ENCODE assay signal across 8 mouse cellular contexts in the genomic region with DNA sequence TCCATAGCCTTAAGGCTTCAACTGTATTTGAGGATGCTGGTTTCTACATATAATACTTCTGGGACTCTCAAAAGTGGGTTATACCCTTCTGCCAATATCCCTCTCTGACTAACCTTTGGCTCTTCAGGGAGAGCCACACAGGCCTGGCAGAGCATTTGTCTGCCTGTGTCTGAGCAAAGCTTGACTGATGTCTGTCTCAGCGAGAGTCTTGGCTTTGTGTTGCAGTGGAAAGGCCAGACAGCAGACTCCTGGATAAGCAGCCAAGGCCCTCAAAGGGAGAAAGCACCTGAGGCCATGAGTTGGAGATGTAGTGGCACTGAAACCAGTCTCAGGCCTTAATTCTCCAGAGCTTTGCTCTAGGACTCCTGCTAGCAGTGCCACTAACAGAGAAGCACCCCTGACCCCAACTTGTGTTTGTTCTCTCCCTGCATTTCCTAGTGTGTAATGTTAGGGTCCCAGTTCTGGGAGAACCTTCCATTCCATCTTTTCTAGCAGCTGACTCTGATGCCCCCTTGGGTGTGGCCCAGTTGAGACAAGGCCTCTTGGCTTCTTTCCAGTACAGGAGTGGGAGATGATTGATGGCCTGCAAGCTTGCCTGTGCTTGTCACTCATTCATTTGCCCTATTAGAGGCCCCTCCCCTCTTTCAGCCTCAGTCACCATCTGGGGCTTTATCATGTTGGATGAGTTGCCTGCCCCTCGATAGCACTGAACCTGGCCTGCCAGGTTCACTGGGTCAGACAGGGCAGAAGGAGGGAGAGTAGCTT. TPM values are rescaled to one million over a fixed set of nuclear protein-coding genes. Genes with fewer than 3 reads are reported as not detected.
DNase-seq lines count a peak whose midpoint lies in the region; ATAC-seq lines count a peak whose summit lies in the region.

No protein-coding gene starts in this region.

- WGBS in heart, embryonic 12.5 days, result 50% methylated on average over 2 of the region's 2 CpGs
- WGBS in forebrain, embryonic 16.5 days, result 21% methylated on average over 2 of the region's 2 CpGs
- WGBS in midbrain, embryonic 14.5 days, result 18% methylated on average over 2 of the region's 2 CpGs

- peak overlapping the region; percentile 59; the same call in 1 of the 2 replicates for H3K4me3 ChIP-seq in heart, embryonic 12.5 days
- peak overlapping the region; percentile 48 for H3K4me3 ChIP-seq in forebrain, embryonic 16.5 days (replicated peaks; ENCODE audit: low read length)
- peak overlapping the region; percentile 51 for H3K4me3 ChIP-seq in midbrain, embryonic 14.5 days (replicated peaks; ENCODE audit: low read depth, low read length)

- H3K27me3 ChIP-seq in heart, embryonic 12.5 days (replicated peaks), result no peaks in the 10 kb centered on the region
- no peaks in the 10 kb centered on the region for H3K27me3 ChIP-seq in forebrain, embryonic 16.5 days (replicated peaks; ENCODE audit: control insufficient read depth, insufficient read depth, low read length)
- H3K27me3 ChIP-seq in midbrain, embryonic 14.5 days (ENCODE audit: control insufficient read depth, insufficient read depth, low read length), result no peaks in the 10 kb centered on the region

- H3K4me2 ChIP-seq in heart, embryonic 12.5 days, result peak overlapping the region; percentile 86
- peak overlapping the region; percentile 71 for H3K4me2 ChIP-seq in forebrain, embryonic 16.5 days (ENCODE audit: low read length)
- peak overlapping the region; percentile 73 for H3K4me2 ChIP-seq in midbrain, embryonic 14.5 days (ENCODE audit: low read length)

- DNase-seq in heart, postnatal 25 days (ENCODE audit: low spot score), result no peak
- DNase-seq in brain, adult 2 months (ENCODE audit: low read depth, low spot score), result peak; percentile 70
- DNase-seq in midbrain, embryonic 14.5 days, result peak; percentile 3
- no peak for DNase-seq in gastrocnemius, postnatal 14 days
- no peak for DNase-seq in frontal cortex, adult 2 months (ENCODE audit: extremely low spot score in 1 of 2, low spot score in 1 of 2)
- DNase-seq in testis, postnatal 10 days (ENCODE audit: low spot score), result no peak

- intact Hi-C loops in heart, postnatal 25 days (cut with DNase I), result no loop called here
- intact Hi-C loops in gastrocnemius, postnatal 14 days (cut with DNase I; ENCODE audit: low total_unique reads), result no loop called here

- H3K4me1 ChIP-seq in heart, embryonic 12.5 days (replicated peaks), result peaks cover 20% of the 10 kb centered on the region
- peaks cover 35% of the 10 kb centered on the region for H3K4me1 ChIP-seq in forebrain, embryonic 16.5 days (replicated peaks; ENCODE audit: control insufficient read depth, insufficient read depth, low read length)
- H3K4me1 ChIP-seq in midbrain, embryonic 14.5 days (ENCODE audit: control insufficient read depth, insufficient read depth, low read length), result peaks cover 15% of the 10 kb centered on the region

- peaks cover 19% of the 10 kb centered on the region for H3K36me3 ChIP-seq in heart, embryonic 12.5 days
- H3K36me3 ChIP-seq in forebrain, embryonic 16.5 days (ENCODE audit: control insufficient read depth, insufficient read depth), result no peaks in the 10 kb centered on the region
- peaks cover 32% of the 10 kb centered on the region; the same call in 1 of the 2 replicates for H3K36me3 ChIP-seq in midbrain, embryonic 14.5 days (ENCODE audit: control insufficient read depth, insufficient read depth, low read length)

- H3K9me3 ChIP-seq in heart, embryonic 12.5 days (replicated peaks), result 0 out of 2 replicates have a peak, but pooled peaks cover 5% of the 10 kb centered on the region
- no peaks in the 10 kb centered on the region for H3K9me3 ChIP-seq in forebrain, embryonic 16.5 days (ENCODE audit: control insufficient read depth, low read length)
- no peaks in the 10 kb centered on the region for H3K9me3 ChIP-seq in midbrain, embryonic 14.5 days (ENCODE audit: control insufficient read depth, low read length)

- no peak overlapping the region; the same call in 1 of the 2 replicates for H3K27ac ChIP-seq in heart, embryonic 12.5 days (ENCODE audit: poor library complexity, severe bottlenecking)
- H3K27ac ChIP-seq in forebrain, embryonic 16.5 days (ENCODE audit: low read length), result peak overlapping the region; percentile 92
- H3K27ac ChIP-seq in midbrain, embryonic 14.5 days (replicated peaks; ENCODE audit: low read depth, low read length), result peak overlapping the region; percentile 86; the same call in 1 of the 2 replicates

- no peak for ATAC-seq in heart, embryonic 12.5 days (ENCODE audit: insufficient number of reproducible peaks, low FRiP score)
- ATAC-seq in forebrain, embryonic 16.5 days, result no peak
- ATAC-seq in midbrain, embryonic 14.5 days (ENCODE audit: low FRiP score, low TSS enrichment), result no peak

- H3K9ac ChIP-seq in heart, embryonic 12.5 days, result peak overlapping the region; percentile 81; the same call in 1 of the 2 replicates
- H3K9ac ChIP-seq in forebrain, embryonic 16.5 days (replicated peaks; ENCODE audit: low read depth, low read length), result peak overlapping the region; percentile 72
- peak overlapping the region; percentile 63 for H3K9ac ChIP-seq in midbrain, embryonic 14.5 days (replicated peaks; ENCODE audit: low read length)

RNA-seq across cellular contexts. Expression of a gene that starts 1.5 kb away (rescaled TPM):
- 9.6 and 9.8 TPM in 2 replicates for polyA plus RNA-seq in heart, embryonic 12.5 days (2016; fragmentation: Nextera tagmentation; extraction: Ambion mirVana)
- total RNA-seq in heart, postnatal 25 days (2021), result 1 to 10 TPM in 1 of 2 experiments, under 1 TPM in 1; 0.81 to 1.1 TPM
- polyA plus RNA-seq in forebrain, embryonic 16.5 days (2015; fragmentation: Nextera tagmentation; extraction: Ambion mirVana), result 66.5 and 87.4 TPM in 2 replicates
- polyA plus RNA-seq in midbrain, embryonic 14.5 days (2014; fragmentation: Nextera tagmentation; extraction: Ambion mirVana), result 56.6 and 57.8 TPM in 2 replicates
- 1 to 10 TPM; 1.6 TPM for total RNA-seq in gastrocnemius, postnatal 14 days (2021)
- polyA plus RNA-seq in frontal cortex, adult 2 months (2012; rRNA removed), result 55.4 and 59.9 TPM in 2 replicates

RNA-seq across cellular contexts. Expression of a gene that starts 17.5 kb away (rescaled TPM):
- 53.1 and 55.1 TPM in 2 replicates for polyA plus RNA-seq in heart, embryonic 12.5 days (2016; fragmentation: Nextera tagmentation; extraction: Ambion mirVana)
- 10 to 100 TPM; 23.8 to 25.7 TPM for total RNA-seq in heart, postnatal 25 days (2021)
- polyA plus RNA-seq in forebrain, embryonic 16.5 days (2015; fragmentation: Nextera tagmentation; extraction: Ambion mirVana), result 68.2 and 68.8 TPM in 2 replicates
- polyA plus RNA-seq in midbrain, embryonic 14.5 days (2014; fragmentation: Nextera tagmentation; extraction: Ambion mirVana), result 43.2 and 44.1 TPM in 2 replicates
- total RNA-seq in gastrocnemius, postnatal 14 days (2021), result 10 to 100 TPM; 20.0 to 23.5 TPM
- polyA plus RNA-seq in frontal cortex, adult 2 months (2012; rRNA removed), result 46.8 and 58.9 TPM in 2 replicates

RNA-seq across cellular contexts. Expression of a gene that starts 23.1 kb away (rescaled TPM):
- polyA plus RNA-seq in heart, embryonic 12.5 days (2016; fragmentation: Nextera tagmentation; extraction: Ambion mirVana), result 93.9 and 95.5 TPM in 2 replicates
- total RNA-seq in heart, postnatal 25 days (2021), result 10 to 100 TPM; 30.6 to 36.7 TPM
- 68.0 and 81.6 TPM in 2 replicates for polyA plus RNA-seq in forebrain, embryonic 16.5 days (2015; fragmentation: Nextera tagmentation; extraction: Ambion mirVana)
- 74.1 and 76.0 TPM in 2 replicates for polyA plus RNA-seq in midbrain, embryonic 14.5 days (2014; fragmentation: Nextera tagmentation; extraction: Ambion mirVana)
- total RNA-seq in gastrocnemius, postnatal 14 days (2021), result 10 to 100 TPM; 36.1 to 36.3 TPM
- 57.1 and 65.1 TPM in 2 replicates for polyA plus RNA-seq in frontal cortex, adult 2 months (2012; rRNA removed)

RNA-seq across cellular contexts. Expression of a gene that starts 25.6 kb away (rescaled TPM):
- 167 and 174 TPM in 2 replicates for polyA plus RNA-seq in heart, embryonic 12.5 days (2016; fragmentation: Nextera tagmentation; extraction: Ambion mirVana)
- total RNA-seq in heart, postnatal 25 days (2021), result 10 to 100 TPM; 71.4 to 80.9 TPM
- polyA plus RNA-seq in forebrain, embryonic 16.5 days (2015; fragmentation: Nextera tagmentation; extraction: Ambion mirVana), result 950 and 1,103 TPM in 2 replicates
- 615 and 857 TPM in 2 replicates for polyA plus RNA-seq in midbrain, embryonic 14.5 days (2014; fragmentation: Nextera tagmentation; extraction: Ambion mirVana)
- 10 to 100 TPM; 36.3 to 38.9 TPM for total RNA-seq in gastrocnemius, postnatal 14 days (2021)
- 923 and 1,152 TPM in 2 replicates for polyA plus RNA-seq in frontal cortex, adult 2 months (2012; rRNA removed)

RNA-seq across cellular contexts. Expression of a gene that starts 33.5 kb away (rescaled TPM):
- polyA plus RNA-seq in heart, embryonic 12.5 days (2016; fragmentation: Nextera tagmentation; extraction: Ambion mirVana), result 125 and 128 TPM in 2 replicates
- total RNA-seq in heart, postnatal 25 days (2021), result 100 to 1,000 TPM; 128 to 139 TPM
- 202 and 229 TPM in 2 replicates for polyA plus RNA-seq in forebrain, embryonic 16.5 days (2015; fragmentation: Nextera tagmentation; extraction: Ambion mirVana)
- 220 and 235 TPM in 2 replicates for polyA plus RNA-seq in midbrain, embryonic 14.5 days (2014; fragmentation: Nextera tagmentation; extraction: Ambion mirVana)
- total RNA-seq in gastrocnemius, postnatal 14 days (2021), result 10 to 100 TPM; 87.9 to 94.6 TPM
- 465 and 472 TPM in 2 replicates for polyA plus RNA-seq in frontal cortex, adult 2 months (2012; rRNA removed)

Comparison
In these comparisons a context has a peak if more than half of its experiments do, and no peak if none do; other contexts are left out.
1. DNase-seq: peak in brain, adult 2 months (single experiment) and midbrain, embryonic 14.5 days (single experiment); none in heart, postnatal 25 days (single experiment), gastrocnemius, postnatal 14 days (single experiment), frontal cortex, adult 2 months (0 of 2) and testis, postnatal 10 days (single experiment).
2. Peak in every context shown above with its lines, with median percentiles within 50 percentile points of each other: H3K4me2 ChIP-seq, H3K4me3 ChIP-seq and H3K9ac ChIP-seq.